In genomic region chr12:12195066-12195465, GRCm38 (mm10) we compare ENCODE assay signal across 27 mouse cellular contexts.
DNase-seq lines count a peak whose midpoint lies in the region; ATAC-seq and TF ChIP-seq lines count a peak whose summit lies in the region.
"Had no signal": no experiment of that assay in that cellular context is flagged by ENCODE, and none has a peak within 500 bp of the region (broad histone marks: within the 10 kb centered on the region; RNA-seq: fewer than 3 reads in every experiment).

No protein-coding gene starts in this region.

- H3K36me3 ChIP-seq in forebrain, postnatal 0 days (ENCODE audit: insufficient read depth), result no peaks in the 10 kb centered on the region
- H3K36me3 ChIP-seq: heart, embryonic 12.5 days; hindbrain, embryonic 10.5 days had no signal

- DNase-seq in frontal cortex, postnatal 25 days (ENCODE audit: low spot score in 2 of 2), result no peak
- no peak for DNase-seq in left cerebral cortex, adult 2 months (ENCODE audit: extremely low spot score in 1 of 2, low spot score in 2 of 2)
- no peak for DNase-seq in left cerebral cortex, adult 9 months (ENCODE audit: low spot score in 2 of 2)
- peak; percentile 42 for DNase-seq in brain, embryonic 14.5 days (ENCODE audit: low read depth)
- DNase-seq in forebrain, postnatal 0 days, result peak; percentile 70
- no peak for DNase-seq in heart, postnatal 25 days (ENCODE audit: low spot score)
- DNase-seq: adrenal gland, postnatal 14 days; cerebellum, adult 2 months; cerebellum, postnatal 14 days; gastrocnemius, adult 2 months; heart, adult 2 months; kidney, adult 9 months; kidney, postnatal 14 days; layer of hippocampus, postnatal 36 days; liver; lung, adult 2 months; lung, postnatal 10 days; retina, postnatal 1 day; right cerebral cortex, postnatal 14 days; thymus, postnatal 4 days had no signal

- H3K27ac ChIP-seq in left cerebral cortex, adult 2 months, result peak overlapping the region; percentile 72
- peak overlapping the region; percentile 60 for H3K27ac ChIP-seq in forebrain, postnatal 0 days (ENCODE audit: low read depth, low read length)
- H3K27ac ChIP-seq: gastrocnemius, adult 2 months; heart, adult 2 months; hindbrain, embryonic 10.5 days; liver, embryonic 14.5 days had no signal

- peak; percentile 93 for ATAC-seq in frontal cortex, adult (ENCODE audit: low TSS enrichment)
- peak; percentile 95 for ATAC-seq in forebrain, postnatal 0 days
- ATAC-seq: CD4-positive, CD25-positive, alpha-beta regulatory T cell, adult 4 months; intestine, postnatal 0 days had no signal

- no peak for TF ChIP-seq POLR2A in brain, embryonic 14.5 days (IDR thresholded peaks at IDR 0.05; ENCODE audit: borderline replicate concordance, extremely low read depth, insufficient read depth, insufficient read length, poor library complexity, severe bottlenecking)

- H3K4me3 ChIP-seq in left cerebral cortex, adult 2 months, result no peak overlapping the region
- H3K4me3 ChIP-seq in forebrain, postnatal 0 days (ENCODE audit: low read depth, low read length), result no peak overlapping the region
- H3K4me3 ChIP-seq: erythroblast, embryonic 14.5 days; gastrocnemius, adult 2 months; heart, adult 2 months; heart, embryonic 12.5 days; hindbrain, embryonic 10.5 days had no signal

- TF ChIP-seq CTCF in left cerebral cortex, adult 2 months (IDR thresholded peaks at IDR 0.05), result no peak
- TF ChIP-seq CTCF in brain, embryonic 14.5 days (IDR thresholded peaks at IDR 0.05; ENCODE audit: borderline replicate concordance, extremely low read depth, insufficient read depth, insufficient read length), result no peak
- TF ChIP-seq CTCF in forebrain, postnatal 0 days (IDR thresholded peaks at IDR 0.05; ENCODE audit: low read depth), result no peak

- no peak overlapping the region for H3K9ac ChIP-seq in forebrain, postnatal 0 days
- H3K9ac ChIP-seq: heart, embryonic 12.5 days; liver, embryonic 14.5 days had no signal

- no peaks in the 10 kb centered on the region for H3K27me3 ChIP-seq in forebrain, postnatal 0 days (ENCODE audit: insufficient read depth, low read length)
- H3K27me3 ChIP-seq: heart, embryonic 12.5 days had no signal

- intact Hi-C loops in left cerebral cortex, adult 2 months (cut with DNase I), result no loop called here
- intact Hi-C loops in heart, postnatal 25 days (cut with DNase I), result no loop called here

- 48% methylated on average over 1 of the region's 1 CpGs for WGBS in forebrain, postnatal 0 days

- no peaks in the 10 kb centered on the region for H3K4me1 ChIP-seq in forebrain, postnatal 0 days (ENCODE audit: insufficient read depth)
- H3K4me1 ChIP-seq: heart, embryonic 12.5 days; hindbrain, embryonic 10.5 days had no signal

- no peaks in the 10 kb centered on the region for H3K9me3 ChIP-seq in forebrain, postnatal 0 days (ENCODE audit: low read length)
- H3K9me3 ChIP-seq: heart, embryonic 12.5 days; hindbrain, embryonic 10.5 days had no signal

- H3K4me2 ChIP-seq in forebrain, postnatal 0 days (ENCODE audit: low read depth), result no peak overlapping the region
- H3K4me2 ChIP-seq: heart, embryonic 12.5 days had no signal

Comparison
In these comparisons a context has a peak if more than half of its experiments do, and no peak if none do; other contexts are left out.
1. DNase-seq: peak in brain, embryonic 14.5 days (single experiment) and forebrain, postnatal 0 days (single experiment); none in frontal cortex, postnatal 25 days (0 of 2), left cerebral cortex, adult 2 months (0 of 2), left cerebral cortex, adult 9 months (0 of 2) and heart, postnatal 25 days (single experiment).